Mouse (Mus musculus) ES-E14 (cell line): ENCODE data around the gene Capn1. TPM values are rescaled to one million over a fixed set of nuclear protein-coding genes. Genes with fewer than 3 reads are reported as not detected.
A peak's percentile ranks its signal among the peaks of the same experiment; 100 is the strongest.

Experiments
- DNase-seq: peaks from one replicate; pipeline ENCODE4 v3.0.0-alpha.2; 2013; ENCODE audit warnings: low read depth, low spot score
- H3K27ac ChIP-seq: 2 replicates; pipeline ENCODE4 v1.5.1; 2012; ENCODE audit warnings: low read depth, mild to moderate bottlenecking, low read length, moderate library complexity, mixed read lengths; ENCODE audit not compliant: poor library complexity, insufficient read depth, severe bottlenecking
- H3K36me3 ChIP-seq: 2 replicates; pipeline ENCODE4 v1.6.1; 2012; ENCODE audit warnings: mild to moderate bottlenecking, low read length, moderate library complexity, mixed read lengths; ENCODE audit not compliant: control insufficient read depth, poor library complexity, insufficient read depth, severe bottlenecking
- H3K4me1 ChIP-seq, 2 experiments: fragments of 150-350 bp in 1 of 2; sonication (generic) in 1 of 2; 2 replicates each; pipeline ENCODE4 v1.6.1; 2012; ENCODE audit warnings: low read length in 2 of 2, mild to moderate bottlenecking in 1 of 2, mixed read lengths in 1 of 2; ENCODE audit not compliant: control insufficient read depth in 2 of 2, insufficient read depth in 2 of 2, poor library complexity in 1 of 2
- H3K4me3 ChIP-seq, 2 experiments: fragments of 150-350 bp in 1 of 2; sonication (generic) in 1 of 2; 2 replicates each; pipeline ENCODE4 v1.5.1; 2012; ENCODE audit warnings: low read length in 2 of 2, low read depth in 1 of 2, mild to moderate bottlenecking in 1 of 2, mixed read lengths in 1 of 2; ENCODE audit not compliant: insufficient read depth in 1 of 2, poor library complexity in 1 of 2, severe bottlenecking in 1 of 2
- H3K9ac ChIP-seq: 2 replicates; pipeline ENCODE4 v1.6.1; 2012; ENCODE audit warnings: low read depth, mild to moderate bottlenecking, low read length, mixed read lengths; ENCODE audit not compliant: poor library complexity, insufficient read depth, severe bottlenecking
- H3K9me3 ChIP-seq: fragments of 150-350 bp; sonication (generic); 2 replicates; pipeline ENCODE4 v1.6.1; 2012; ENCODE audit warnings: low read depth, mild to moderate bottlenecking, low read length; ENCODE audit not compliant: control insufficient read depth, insufficient read depth
- CHD2 ChIP-seq: IDR thresholded peaks from 2 replicates; pipeline ENCODE4 v1.6.1; 2014; ENCODE audit warnings: mild to moderate bottlenecking, low read depth, low read length, inconsistent platforms
- HCFC1 ChIP-seq: IDR thresholded peaks from 2 replicates; pipeline ENCODE4 v1.6.1; 2012; ENCODE audit warnings: low read length, inconsistent platforms, borderline replicate concordance; ENCODE audit not compliant: insufficient read depth
- MAFK ChIP-seq: IDR thresholded peaks from 2 replicates; pipeline ENCODE4 v1.6.1; 2014; ENCODE audit warnings: mild to moderate bottlenecking, low read depth, low read length, inconsistent platforms; ENCODE audit not compliant: insufficient read depth
- ZC3H11A ChIP-seq: IDR thresholded peaks from 2 replicates; pipeline ENCODE4 v1.6.1; 2012; ENCODE audit warnings: low read depth, mild to moderate bottlenecking, inconsistent platforms, low read length, borderline replicate concordance
- ZNF384 ChIP-seq: IDR thresholded peaks from 2 replicates; pipeline ENCODE4 v1.6.1; 2012; ENCODE audit warnings: low read depth, low read length, inconsistent platforms
- in situ Hi-C, 2 experiments: fragments of 600-800 bp; cut with MboI; formaldehyde crosslinking; loops; one replicate each; pipeline ENCODE4 v1.15.1; 2025; ENCODE audit warnings: low sequenced_read_pairs in 2 of 2, inconsistent platforms in 1 of 2; ENCODE audit not compliant: unreplicated experiment in 2 of 2
- total RNA-seq: library from RNA; depleted of rRNA; stranded (reverse); fragments of 300-350 nt; gene quantifications from 2 replicates; pipeline ENCODE4 v1.2.3, GENCODE M21; 2012; rRNA removed

The Capn1 gene
- total RNA-seq = 19.3 and 20.4 TPM in 2 replicates

- TF ChIP-seq MAFK (no peak), ZNF384 (no peak), CHD2 (no peak)
- no peaks in the 10 kb centered on the region for H3K9me3 ChIP-seq
- no peaks in the 10 kb centered on the region for H3K36me3 ChIP-seq
- peak within 1 kb of the TSS; percentile 49 for H3K9ac ChIP-seq
- H3K4me3 ChIP-seq = peak within 1 kb of the TSS; percentile 66 to 71
- no peak within 1 kb of the TSS; the same call in 1 of the 2 replicates for H3K27ac ChIP-seq
- H3K4me1 ChIP-seq = peaks cover under 1 to 12% of the 10 kb centered on the region in 2 experiments; a peak in 2 of 4 replicates
- DNase-seq = no peak
- in situ Hi-C loops = no loop called here
Observed at GRCm38 (mm10) chr19:6015511-6016315, at the start of gene Capn1. Gene Capn1, minus strand, starts transcription at chr19:6015897.

- Histone ChIP-seq H3K9me3 (no peaks in the 10 kb centered on the region), H3K27ac (no peak overlapping the region), H3K4me3 (no peak overlapping the region), H3K36me3 (peaks cover 17% of the 10 kb centered on the region), H3K4me1 (peaks cover 0 to 11% of the 10 kb centered on the region in 2 experiments; a peak in 2 of 4 replicates), H3K9ac (no peak overlapping the region)
- no peak for TF ChIP-seq ZC3H11A
- TF ChIP-seq MAFK = no peak
- no peak for TF ChIP-seq CHD2
- no peak for TF ChIP-seq ZNF384
- TF ChIP-seq HCFC1 = no peak
- in situ Hi-C loops = no loop called here
- no peak for DNase-seq
Observed at GRCm38 (mm10) chr19:6063081-6063480, 47.4 kb upstream of the Capn1 start.

- peak overlapping the region; percentile 52 to 82; a peak in 3 of 4 replicates for H3K4me3 ChIP-seq
- peaks cover 17% of the 10 kb centered on the region for H3K36me3 ChIP-seq
- in situ Hi-C loops = no loop called here
- TF ChIP-seq MAFK = no peak
- no peak overlapping the region for H3K27ac ChIP-seq
- no peak for DNase-seq
- H3K9me3 ChIP-seq = no peaks in the 10 kb centered on the region
- peak overlapping the region; percentile 94; the same call in 1 of the 2 replicates for H3K9ac ChIP-seq
- peaks cover 0 to 8% of the 10 kb centered on the region in 2 experiments; a peak in 2 of 4 replicates for H3K4me1 ChIP-seq
Observed at GRCm38 (mm10) chr19:6062418-6062817, 46.7 kb upstream of the Capn1 start.

DNA sequence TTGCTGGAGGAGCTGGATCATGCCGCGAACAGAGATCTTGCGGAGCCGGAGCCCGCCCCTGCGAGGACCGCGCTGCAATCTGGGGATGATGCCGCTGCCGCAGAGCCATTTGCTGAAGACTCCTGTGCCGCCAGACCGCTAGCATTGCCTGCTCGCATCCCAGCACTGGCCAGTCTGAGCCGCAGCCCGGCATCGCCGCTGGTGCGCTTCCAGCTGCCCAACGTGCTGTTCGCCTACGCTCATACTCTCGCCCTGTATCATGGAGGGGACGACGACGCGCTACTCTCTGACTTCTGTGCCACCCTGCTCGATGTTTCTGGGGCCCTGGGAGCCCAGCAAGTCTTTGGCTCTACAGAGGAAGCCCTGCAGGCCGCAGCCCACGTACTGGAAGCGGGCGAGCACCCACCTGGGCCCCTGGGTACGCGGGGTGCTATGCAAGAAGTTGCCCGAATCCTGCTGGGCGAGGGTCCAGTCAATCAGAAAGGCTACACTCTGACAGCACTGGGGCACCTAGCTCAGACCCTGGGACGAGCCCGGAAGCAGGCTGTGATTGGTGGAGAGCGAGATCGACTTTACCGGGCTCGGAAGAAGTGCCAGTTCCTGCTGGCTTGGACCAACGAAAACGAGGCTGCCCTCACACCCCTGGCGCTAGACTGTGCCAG, 46.1 kb upstream of the Capn1 start:
- no peaks in the 10 kb centered on the region for H3K9me3 ChIP-seq
- H3K9ac ChIP-seq = peak overlapping the region; percentile 94
- in situ Hi-C loops = no loop called here
- peaks cover 17% of the 10 kb centered on the region for H3K36me3 ChIP-seq
- no peak for DNase-seq
- H3K4me1 ChIP-seq = peaks cover 0 to 8% of the 10 kb centered on the region in 2 experiments; a peak in 2 of 4 replicates
- H3K4me3 ChIP-seq = peak overlapping the region; percentile 52 to 82
- TF ChIP-seq MAFK (no peak), CHD2 (no peak), ZNF384 (no peak), ZC3H11A (no peak), HCFC1 (no peak)
- H3K27ac ChIP-seq = peak overlapping the region; percentile 77
